ENCODE assay signal across 7 mouse cellular contexts in the genomic region with DNA sequence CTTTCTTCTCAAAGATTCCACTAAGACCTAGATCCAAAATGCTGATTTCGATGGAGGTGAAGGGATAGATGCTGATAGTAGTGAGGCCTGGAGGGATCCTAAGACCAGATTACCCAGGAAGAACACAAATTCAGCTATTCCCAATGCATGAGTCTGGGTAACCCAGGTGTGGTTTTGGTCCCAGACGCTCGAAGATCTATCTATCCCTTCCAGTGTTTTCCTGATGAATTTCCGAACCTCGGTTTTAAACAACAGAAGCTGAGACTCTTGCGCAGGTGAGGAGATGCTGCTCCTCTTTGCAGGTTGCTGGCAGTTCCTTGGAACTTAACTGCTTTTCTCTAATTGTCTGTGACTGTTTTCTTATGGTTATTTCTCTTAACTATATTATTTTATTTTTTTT. TPM values are rescaled to one million over a fixed set of nuclear protein-coding genes. Genes with fewer than 3 reads are reported as not detected.
DNase-seq lines count a peak whose midpoint lies in the region; ATAC-seq and TF ChIP-seq lines count a peak whose summit lies in the region.

No protein-coding gene starts in this region.

- peak overlapping the region; percentile 98 for H3K27ac ChIP-seq in spleen, adult 2 months (ENCODE audit: insufficient read depth, low read length)
- H3K27ac ChIP-seq in forebrain, embryonic 13.5 days: peak overlapping the region; percentile 97
- H3K27ac ChIP-seq in limb, embryonic 15.5 days: peak overlapping the region; percentile 97; the same call in 1 of the 2 replicates
- H3K27ac ChIP-seq in stomach, postnatal 0 days (replicated peaks): peak overlapping the region; percentile 98; the same call in 1 of the 2 replicates

- TF ChIP-seq EP300 in stomach, postnatal 0 days (optimal IDR thresholded peaks at IDR 0.05): no peak

- intact Hi-C loops in left cerebral cortex, postnatal 14 days (cut with DNase I): loop anchor here (10.0 kb wide), 1 partner anchor 150 kb away; a partner anchor contains a TSS

- no peak for ATAC-seq in forebrain, embryonic 13.5 days
- no peak for ATAC-seq in limb, embryonic 15.5 days (ENCODE audit: insufficient number of reproducible peaks, low FRiP score, low TSS enrichment, low read depth)
- no peak for ATAC-seq in stomach, postnatal 0 days (ENCODE audit: low FRiP score, low TSS enrichment)

- H3K9me3 ChIP-seq in forebrain, embryonic 13.5 days (replicated peaks): no peaks in the 10 kb centered on the region
- no peaks in the 10 kb centered on the region for H3K9me3 ChIP-seq in limb, embryonic 15.5 days
- no peaks in the 10 kb centered on the region for H3K9me3 ChIP-seq in stomach, postnatal 0 days (ENCODE audit: control insufficient read depth, low read length)

- peak overlapping the region; percentile 69 for H3K4me3 ChIP-seq in spleen, adult 2 months (ENCODE audit: extremely low read depth, insufficient read depth, insufficient read length)
- H3K4me3 ChIP-seq in forebrain, embryonic 13.5 days: peak overlapping the region; percentile 99
- H3K4me3 ChIP-seq in limb, embryonic 15.5 days: peak overlapping the region; percentile 93
- H3K4me3 ChIP-seq in stomach, postnatal 0 days (ENCODE audit: low read depth, low read length): peak overlapping the region; percentile 87

- TF ChIP-seq POLR2A in spleen, adult 2 months (IDR thresholded peaks at IDR 0.05; ENCODE audit: low read depth, low read length): no peak

- peak overlapping the region; percentile 93 for H3K4me2 ChIP-seq in forebrain, embryonic 13.5 days
- peak overlapping the region; percentile 66 for H3K4me2 ChIP-seq in limb, embryonic 15.5 days
- peak overlapping the region; percentile 86 for H3K4me2 ChIP-seq in stomach, postnatal 0 days (replicated peaks; ENCODE audit: low read depth)

- H3K27me3 ChIP-seq in spleen, adult 2 months (ENCODE audit: control insufficient read depth, insufficient read depth, low read length): peaks cover 1% of the 10 kb centered on the region; the same call in 1 of the 2 replicates
- H3K27me3 ChIP-seq in forebrain, embryonic 13.5 days: no peaks in the 10 kb centered on the region
- no peaks in the 10 kb centered on the region for H3K27me3 ChIP-seq in limb, embryonic 15.5 days
- no peaks in the 10 kb centered on the region for H3K27me3 ChIP-seq in stomach, postnatal 0 days (ENCODE audit: control insufficient read depth, insufficient read depth, low read length)

- WGBS in spleen, adult 2 months: 38% methylated on average over 6 of the region's 6 CpGs
- WGBS in forebrain, embryonic 13.5 days: 40% methylated on average over 6 of the region's 6 CpGs
- WGBS in limb, embryonic 15.5 days: 27% methylated on average over 6 of the region's 6 CpGs
- WGBS in stomach, postnatal 0 days: 10% methylated on average over 6 of the region's 6 CpGs

- no peak for TF ChIP-seq CTCF in spleen, adult 2 months (IDR thresholded peaks at IDR 0.05; ENCODE audit: extremely low read depth, insufficient read depth, insufficient read length, insufficient replicate concordance)
- TF ChIP-seq CTCF in stomach, postnatal 0 days (IDR thresholded peaks at IDR 0.05; ENCODE audit: low read depth): no peak

- H3K36me3 ChIP-seq in spleen, adult 2 months (ENCODE audit: control insufficient read depth, insufficient read depth, low read length): peaks cover 7% of the 10 kb centered on the region
- peaks cover 6% of the 10 kb centered on the region; the same call in 1 of the 2 replicates for H3K36me3 ChIP-seq in forebrain, embryonic 13.5 days (ENCODE audit: poor library complexity, severe bottlenecking)
- H3K36me3 ChIP-seq in limb, embryonic 15.5 days: 0 out of 2 replicates have a peak, but pooled peaks cover 14% of the 10 kb centered on the region
- H3K36me3 ChIP-seq in stomach, postnatal 0 days (ENCODE audit: control insufficient read depth, insufficient read depth, low read length): no peaks in the 10 kb centered on the region

- DNase-seq in spleen, adult 2 months (ENCODE audit: low read depth in 1 of 2, low spot score in 2 of 2): no peak
- DNase-seq in spleen, adult 18-20 months: no peak
- no peak for DNase-seq in stomach, postnatal 0 days (ENCODE audit: low spot score)
- no peak for DNase-seq in left cerebral cortex, postnatal 14 days (ENCODE audit: low spot score in 2 of 2)
- no peak for DNase-seq in cerebellum, adult 11-12 months

- H3K4me1 ChIP-seq in spleen, adult 2 months (ENCODE audit: control insufficient read depth, insufficient read depth, insufficient read length): peaks cover 4% of the 10 kb centered on the region; the same call in 1 of the 2 replicates
- peaks cover 47% of the 10 kb centered on the region for H3K4me1 ChIP-seq in forebrain, embryonic 13.5 days
- H3K4me1 ChIP-seq in limb, embryonic 15.5 days: peaks cover 35% of the 10 kb centered on the region
- H3K4me1 ChIP-seq in stomach, postnatal 0 days (replicated peaks; ENCODE audit: control insufficient read depth, insufficient read depth): peaks cover 5% of the 10 kb centered on the region; the same call in 1 of the 2 replicates

- H3K9ac ChIP-seq in forebrain, embryonic 13.5 days: peak overlapping the region; percentile 97
- peak overlapping the region; percentile 94 for H3K9ac ChIP-seq in limb, embryonic 15.5 days
- H3K9ac ChIP-seq in stomach, postnatal 0 days (ENCODE audit: low read length): peak overlapping the region; percentile 96

RNA-seq across cellular contexts. Expression of a gene that starts 1.3 kb away (rescaled TPM):
- 6.3 and 8.7 TPM in 2 replicates for polyA plus RNA-seq in spleen, adult 2 months (2012; rRNA removed)
- polyA plus RNA-seq in forebrain, embryonic 13.5 days (2015; fragmentation: Nextera tagmentation; extraction: Ambion mirVana): 13.9 and 14.8 TPM in 2 replicates
- 29.2 and 29.9 TPM in 2 replicates for polyA plus RNA-seq in limb, embryonic 15.5 days (2015; fragmentation: Nextera tagmentation; extraction: Ambion mirVana)
- 17.5 and 19.6 TPM in 2 replicates for polyA plus RNA-seq in stomach, postnatal 0 days (2015; fragmentation: Nextera tagmentation; extraction: Ambion mirVana)
- 100 to 1,000 TPM; 300 to 303 TPM for total RNA-seq in left cerebral cortex, postnatal 14 days (2021)

RNA-seq across cellular contexts. Expression of a gene that starts 30.1 kb away (rescaled TPM):
- 29.8 and 36.5 TPM in 2 replicates for polyA plus RNA-seq in spleen, adult 2 months (2012; rRNA removed)
- 942 and 1,061 TPM in 2 replicates for polyA plus RNA-seq in forebrain, embryonic 13.5 days (2015; fragmentation: Nextera tagmentation; extraction: Ambion mirVana)
- 402 and 435 TPM in 2 replicates for polyA plus RNA-seq in limb, embryonic 15.5 days (2015; fragmentation: Nextera tagmentation; extraction: Ambion mirVana)
- 187 and 198 TPM in 2 replicates for polyA plus RNA-seq in stomach, postnatal 0 days (2015; fragmentation: Nextera tagmentation; extraction: Ambion mirVana)
- 10 to 100 TPM; 29.5 to 34.4 TPM for total RNA-seq in left cerebral cortex, postnatal 14 days (2021)

RNA-seq across cellular contexts. Expression of a gene that starts 46.4 kb away (rescaled TPM):
- 187 and 218 TPM in 2 replicates for polyA plus RNA-seq in spleen, adult 2 months (2012; rRNA removed)
- polyA plus RNA-seq in forebrain, embryonic 13.5 days (2015; fragmentation: Nextera tagmentation; extraction: Ambion mirVana): 0.17 and 0.21 TPM in 2 replicates
- polyA plus RNA-seq in limb, embryonic 15.5 days (2015; fragmentation: Nextera tagmentation; extraction: Ambion mirVana): 3.6 and 4.2 TPM in 2 replicates
- 0.77 and 0.85 TPM in 2 replicates for polyA plus RNA-seq in stomach, postnatal 0 days (2015; fragmentation: Nextera tagmentation; extraction: Ambion mirVana)
- total RNA-seq in left cerebral cortex, postnatal 14 days (2021): under 1 TPM; 0.40 to 0.68 TPM

RNA-seq across cellular contexts. Expression of a gene that starts 59.1 kb away (rescaled TPM):
- 333 and 340 TPM in 2 replicates for polyA plus RNA-seq in spleen, adult 2 months (2012; rRNA removed)
- polyA plus RNA-seq in forebrain, embryonic 13.5 days (2015; fragmentation: Nextera tagmentation; extraction: Ambion mirVana): 4,373 and 4,619 TPM in 2 replicates
- 4,193 and 4,412 TPM in 2 replicates for polyA plus RNA-seq in limb, embryonic 15.5 days (2015; fragmentation: Nextera tagmentation; extraction: Ambion mirVana)
- polyA plus RNA-seq in stomach, postnatal 0 days (2015; fragmentation: Nextera tagmentation; extraction: Ambion mirVana): 4,199 and 4,786 TPM in 2 replicates
- total RNA-seq in left cerebral cortex, postnatal 14 days (2021): 1,000 to 10,000 TPM; 2,019 to 2,143 TPM

Comparison
In these comparisons a context has a peak if more than half of its experiments do, and no peak if none do; other contexts are left out.
1. RNA of a gene that starts 46.4 kb away (polyA plus RNA-seq): 187 to 218 TPM in spleen, adult 2 months; 3.6 to 4.2 TPM in limb, embryonic 15.5 days, 0.77 to 0.85 TPM in stomach, postnatal 0 days and 0.17 to 0.21 TPM in forebrain, embryonic 13.5 days; every median in the first group is over 10 times any median in the second.
2. Peak in every context shown above with its lines, with median percentiles within 50 percentile points of each other: H3K27ac ChIP-seq, H3K4me3 ChIP-seq, H3K4me2 ChIP-seq and H3K9ac ChIP-seq.